Mouse (Mus musculus) liver, embryonic 14.5 days (tissue): ENCODE results near the gene Cacna1a. TPM values are rescaled to one million over a fixed set of nuclear protein-coding genes. Genes with fewer than 3 reads are reported as not detected.

Experiments used
- ATAC-seq: fragments of 200-750 bp; cut with Nextera tagmentation; 2 replicates; pipeline ENCODE4 v1.8.0; 2017; ENCODE audit warnings: moderate number of reproducible peaks, mild to moderate bottlenecking, moderate library complexity; ENCODE audit not compliant: insufficient read depth
- DNase-seq, 3 experiments: peaks; one replicate each; pipeline ENCODE4 v3.0.0-alpha.2; 2012 to 2013; ENCODE audit warnings: low read depth in 3 of 3, low spot score in 3 of 3
- H3K27ac ChIP-seq: fragments of 300-500 bp; sonication (generic); 2 replicates; pipeline ENCODE4 v1.5.1; 2014; ENCODE audit warnings: moderate library complexity, mild to moderate bottlenecking, control low read depth, inconsistent platforms
- H3K27me3 ChIP-seq: fragments of 300-500 bp; sonication (generic); 2 replicates; pipeline ENCODE4 v1.6.1; 2014; ENCODE audit warnings: mild to moderate bottlenecking, low read length, moderate library complexity; ENCODE audit not compliant: control insufficient read depth, insufficient read depth
- H3K36me3 ChIP-seq: fragments of 300-500 bp; sonication (generic); replicated peaks from 2 replicates; pipeline ENCODE4 v1.6.1; 2014; ENCODE audit warnings: low read depth; ENCODE audit not compliant: control insufficient read depth, insufficient read depth
- H3K4me1 ChIP-seq, 2 experiments: fragments of 200-500 bp in 1 of 2; fragments of 300-500 bp in 1 of 2; sonication (generic) in 1 of 2; replicated peaks; 2 replicates each; pipeline ENCODE4 v1.6.1; 2012 to 2014; ENCODE audit warnings: antibody characterized with exemption in 1 of 2, inconsistent platforms in 1 of 2, low read length in 1 of 2; ENCODE audit not compliant: control insufficient read depth in 2 of 2, insufficient read depth in 2 of 2
- H3K4me2 ChIP-seq: fragments of 300-500 bp; sonication (generic); 2 replicates; pipeline ENCODE4 v1.6.1; 2014; ENCODE audit warnings: low read depth, mild to moderate bottlenecking, control low read depth, moderate library complexity
- H3K4me3 ChIP-seq, 2 experiments: fragments of 200-500 bp in 1 of 2; fragments of 300-500 bp in 1 of 2; sonication (generic) in 1 of 2; 2 replicates each; pipeline ENCODE4 v1.5.1; 2012 to 2014; ENCODE audit warnings: low read depth in 2 of 2, low read length in 2 of 2, mild to moderate bottlenecking in 2 of 2, control low read depth in 1 of 2, inconsistent platforms in 1 of 2, moderate library complexity in 1 of 2; ENCODE audit not compliant: insufficient read depth in 1 of 2
- H3K9ac ChIP-seq: fragments of 300-500 bp; sonication (generic); replicated peaks from 2 replicates; pipeline ENCODE4 v1.6.1; 2014; ENCODE audit warnings: mild to moderate bottlenecking, control low read depth, moderate library complexity
- H3K9me3 ChIP-seq: fragments of 300-500 bp; sonication (generic); 2 replicates; pipeline ENCODE4 v1.6.1; 2016; ENCODE audit warnings: low read length, mixed read lengths; ENCODE audit not compliant: control insufficient read depth
- CTCF ChIP-seq: IDR thresholded peaks from 2 replicates; pipeline ENCODE4 v1.5.1; 2016; ENCODE audit warnings: antibody characterized with exemption, low read depth, control low read depth
- EP300 ChIP-seq: IDR thresholded peaks from 2 replicates; pipeline ENCODE4 v1.6.1; 2016; ENCODE audit warnings: antibody characterized with exemption, low read depth
- WGBS: fragments of 180-500 bp; shearing (Covaris S2); extraction: QIAGEN DNeasy Blood & Tissue Kit; methylation state at CpG from one replicate; pipeline ENCODE4 v1.1.7; 2014; ENCODE audit not compliant: insufficient replicate concordance; 5-methylcytosine and 5-hydroxymethylcytosine counted together
- polyA plus RNA-seq, 2 experiments: library from polyadenylated mRNA; depleted of rRNA in 1 of 2; stranded (reverse) in 1 of 2; unstranded in 1 of 2; fragments of >200 nt; fragmentation: Nextera tagmentation in 1 of 2; extraction: Ambion mirVana in 1 of 2; gene quantifications; 2 replicates each; pipeline versions ENCODE4 v1.2.1 to v1.2.3; 2012 to 2014

Gene Cacna1a
- polyA plus RNA-seq, 2 experiments, result 0.61 to 1.5 TPM

DNA sequence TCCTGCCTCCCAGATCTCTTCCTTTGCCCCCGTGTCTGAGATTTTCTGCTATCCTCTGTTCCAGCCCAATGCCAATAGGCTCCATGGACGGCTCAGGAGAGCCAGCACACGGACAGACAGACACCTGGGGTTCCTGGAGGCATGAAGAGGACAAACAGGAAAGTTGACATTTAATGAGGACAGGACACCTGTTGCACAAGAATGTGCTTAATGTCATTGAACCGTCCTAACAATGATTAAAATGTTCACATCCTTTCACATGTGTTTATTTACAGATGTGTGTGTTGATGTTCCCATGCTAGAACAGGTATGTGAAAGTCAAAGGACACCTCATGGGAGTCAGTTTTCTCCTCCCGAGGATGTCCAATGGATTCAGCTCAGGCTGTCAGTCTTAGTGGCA lies 254.8 kb downstream of the Cacna1a start:
- Histone ChIP-seq H3K4me3 (no peak overlapping the region), H3K4me1 (peaks cover 5 to 9% of the 10 kb centered on the region in 2 experiments), H3K4me2 (no peak overlapping the region), H3K9me3 (no peaks in the 10 kb centered on the region), H3K9ac (no peak overlapping the region), H3K36me3 (no peaks in the 10 kb centered on the region), H3K27me3 (no peaks in the 10 kb centered on the region; the same call in 1 of the 2 replicates), H3K27ac (no peak overlapping the region)
- ATAC-seq, result no peak
- 67% methylated on average over 5 of the region's 5 CpGs for WGBS
- no peak for DNase-seq
- TF ChIP-seq CTCF (no peak), EP300 (no peak)

DNA sequence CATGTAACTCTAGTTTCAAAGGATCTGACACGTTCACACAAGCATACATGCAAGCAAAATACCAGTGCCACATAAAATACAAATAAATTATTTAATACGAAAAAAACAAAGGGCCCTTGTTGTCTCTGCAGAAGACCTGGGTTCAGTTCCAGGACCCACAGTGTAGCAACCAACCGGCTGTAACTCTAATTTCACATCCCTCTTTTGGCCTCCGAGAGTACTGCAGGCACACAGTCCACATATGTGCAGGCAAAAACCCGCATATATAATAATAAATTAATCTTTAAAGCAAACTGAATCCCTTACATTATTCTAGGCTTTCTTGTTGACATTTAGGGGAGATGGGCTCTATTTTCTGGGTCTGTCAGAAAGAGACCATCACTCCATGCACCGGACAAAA lies 258.6 kb downstream of the Cacna1a start:
- 44% methylated on average over 6 of the region's 6 CpGs for WGBS
- DNase-seq (no peak), ATAC-seq (no peak)
- TF ChIP-seq EP300 (no peak), CTCF (no peak)
- peaks cover 5 to 11% of the 10 kb centered on the region in 2 experiments for H3K4me1 ChIP-seq
- H3K27ac ChIP-seq, result no peak overlapping the region
- H3K4me3 ChIP-seq, result no peak overlapping the region
- H3K27me3 ChIP-seq, result no peaks in the 10 kb centered on the region
- no peaks in the 10 kb centered on the region for H3K36me3 ChIP-seq
- H3K9ac ChIP-seq, result no peak overlapping the region
- peak overlapping the region; percentile 51 for H3K4me2 ChIP-seq
- no peaks in the 10 kb centered on the region for H3K9me3 ChIP-seq

DNA sequence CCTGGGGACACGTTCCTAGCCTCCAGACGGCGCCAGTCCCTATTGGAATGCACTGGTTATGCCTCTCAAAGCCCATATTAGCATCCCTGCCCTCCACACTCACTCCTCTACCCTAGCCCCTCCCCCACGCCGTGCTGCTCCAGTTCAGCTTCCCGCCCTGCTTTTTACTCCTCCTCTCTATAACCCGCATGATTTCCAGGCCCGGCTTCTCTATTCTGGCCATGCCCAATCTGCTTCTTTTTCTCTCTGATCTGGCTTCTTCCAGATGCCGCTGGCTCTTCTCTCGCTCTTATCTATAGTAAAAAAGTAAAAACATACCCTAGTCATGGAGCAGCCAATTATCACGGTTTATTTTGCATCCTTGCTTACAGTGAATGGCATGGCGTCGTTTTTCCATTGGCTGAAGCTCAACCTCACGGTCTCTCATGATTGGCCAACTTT lies 259.2 kb downstream of the Cacna1a start:
- Histone ChIP-seq H3K4me3 (peak overlapping the region in 1 of 2 experiments; percentile 8; a peak in 1 of 4 replicates), H3K27me3 (no peaks in the 10 kb centered on the region), H3K9ac (peak overlapping the region; percentile 32; the same call in 1 of the 2 replicates), H3K9me3 (no peaks in the 10 kb centered on the region), H3K4me2 (peak overlapping the region; percentile 51), H3K4me1 (peaks cover 5 to 11% of the 10 kb centered on the region in 2 experiments), H3K36me3 (no peaks in the 10 kb centered on the region), H3K27ac (no peak overlapping the region)
- DNase-seq, result peak in 1 of 3 experiments; percentile 59
- ATAC-seq, result peak; percentile 62; the same call in 1 of the 2 replicates
- TF ChIP-seq EP300, result no peak
- TF ChIP-seq CTCF, result peak; percentile 25; the same call in 1 of the 2 replicates
- WGBS, result 5% methylated on average over 14 of the region's 14 CpGs

DNA sequence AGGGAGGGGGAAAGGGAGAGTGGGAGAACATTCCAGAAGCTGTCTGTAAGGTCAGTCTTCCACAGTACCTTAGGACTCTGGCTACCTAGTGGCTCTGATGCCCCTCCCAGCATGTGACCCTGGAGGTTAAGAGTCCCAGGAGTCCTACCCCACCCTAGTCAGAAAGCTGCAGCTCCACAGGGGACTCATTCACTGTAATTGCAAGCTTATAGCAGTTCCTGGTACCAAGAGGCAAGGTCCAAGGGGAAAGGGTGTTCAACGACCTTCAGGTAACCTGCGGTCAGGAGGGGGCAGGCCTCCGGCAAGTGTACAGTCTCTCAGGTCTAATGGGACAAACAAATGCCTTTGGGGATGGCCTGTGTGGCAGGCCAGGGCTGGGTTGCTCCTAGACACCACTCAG lies 262.0 kb downstream of the Cacna1a start:
- Histone ChIP-seq H3K36me3 (no peaks in the 10 kb centered on the region), H3K4me2 (no peak overlapping the region), H3K4me3 (no peak overlapping the region), H3K4me1 (peaks cover 5 to 14% of the 10 kb centered on the region in 2 experiments), H3K9me3 (no peaks in the 10 kb centered on the region), H3K27ac (no peak overlapping the region), H3K9ac (no peak overlapping the region), H3K27me3 (no peaks in the 10 kb centered on the region; the same call in 1 of the 2 replicates)
- TF ChIP-seq EP300 (no peak), CTCF (no peak)
- no peak for ATAC-seq
- WGBS, result 64% methylated on average over 3 of the region's 3 CpGs
- no peak for DNase-seq

DNA sequence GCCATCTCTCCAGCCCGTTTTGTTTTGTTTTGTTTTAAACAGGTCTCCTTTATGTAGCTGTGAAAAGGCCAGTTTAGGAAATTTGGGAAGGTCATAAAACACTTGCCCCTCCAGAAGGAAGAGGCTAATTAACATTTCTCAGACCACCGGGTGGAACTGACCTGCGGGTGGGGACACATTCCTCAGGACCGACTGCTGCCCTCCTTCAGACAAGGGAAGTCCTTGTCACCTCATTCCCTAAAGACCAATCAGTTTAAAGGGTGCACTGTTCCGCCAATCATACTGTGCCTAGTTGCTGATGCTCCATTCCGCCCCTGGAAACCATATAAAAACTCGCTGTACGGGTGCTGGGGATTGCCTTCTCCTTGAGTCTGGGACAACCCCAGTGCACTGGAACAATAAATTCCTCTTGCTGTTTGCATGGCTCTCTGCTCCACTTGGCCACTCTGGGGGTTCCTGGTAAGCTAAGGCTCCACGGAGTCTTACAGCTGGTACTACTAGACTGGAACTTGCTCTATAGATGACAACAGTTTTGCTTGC lies 264.9 kb downstream of the Cacna1a start:
- H3K4me3 ChIP-seq, result no peak overlapping the region
- peak overlapping the region; percentile 13; the same call in 1 of the 2 replicates for H3K4me2 ChIP-seq
- H3K27me3 ChIP-seq, result peaks cover 3% of the 10 kb centered on the region; the same call in 1 of the 2 replicates
- no peaks in the 10 kb centered on the region for H3K36me3 ChIP-seq
- H3K9ac ChIP-seq, result 0 out of 2 replicates have a peak overlapping the region, but pooled peaks have one; percentile 6
- whole genome bisulfite sequencing, result 48% methylated on average over 9 of the region's 9 CpGs
- no peak for DNase-seq
- H3K9me3 ChIP-seq, result no peaks in the 10 kb centered on the region
- peaks cover 22 to 28% of the 10 kb centered on the region in 2 experiments for H3K4me1 ChIP-seq
- H3K27ac ChIP-seq, result no peak overlapping the region
- TF ChIP-seq EP300 (no peak), CTCF (no peak)
- ATAC-seq, result no peak
